Mouse (Mus musculus): ENCODE measurements around the gene Xlr5c. TPM values are rescaled to one million over a fixed set of nuclear protein-coding genes. Genes with fewer than 3 reads are reported as not detected.
"Not testable (repeated sequence)": the region's sequence is repeated elsewhere in the genome, so short reads cannot be mapped to it uniquely, and the experiment has no call there.

The Xlr5c gene
- polyA plus RNA-seq, 1 experiment = not detected

DNA sequence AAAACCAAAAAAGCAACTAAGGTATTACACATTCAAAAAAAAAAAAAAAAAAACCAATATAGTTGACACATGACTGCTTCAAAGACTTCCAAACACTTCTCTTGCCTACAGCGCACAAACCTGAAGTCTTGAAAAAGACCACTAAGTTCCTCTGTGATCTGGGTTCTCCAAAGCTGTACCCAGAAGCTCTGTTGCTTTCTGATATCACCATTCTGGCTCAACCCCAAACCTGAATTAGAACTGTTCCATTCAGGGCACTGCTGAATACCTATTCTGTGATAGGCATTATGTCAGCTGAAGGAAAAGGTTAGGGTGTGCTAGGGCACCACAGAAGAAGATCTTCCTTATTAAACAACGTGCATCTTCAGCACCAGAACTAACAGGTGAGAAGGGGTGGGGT lies 34.4 kb upstream of the Xlr5c start:
- H3K4me3 ChIP-seq (ENCODE audit: low read depth, low read length) = no peak overlapping the region
- no peak for TF ChIP-seq CTCF (IDR thresholded peaks at IDR 0.05; ENCODE audit: low read depth, low read length)
- TF ChIP-seq POLR2A (IDR thresholded peaks at IDR 0.05; ENCODE audit: insufficient read depth, low read length) = no peak
- no peak for TF ChIP-seq EP300 (IDR thresholded peaks at IDR 0.05; ENCODE audit: insufficient read depth, low read depth, low read length)
- H3K4me1 ChIP-seq (ENCODE audit: control insufficient read depth, insufficient read depth, low read length) = no peaks in the 10 kb centered on the region
- no peak overlapping the region for H3K27ac ChIP-seq (ENCODE audit: insufficient read depth, low read length)
- H3K9me3 ChIP-seq (replicated peaks; ENCODE audit: control insufficient read depth, insufficient read depth, low read length, poor library complexity, severe bottlenecking) = no peaks in the 10 kb centered on the region
- no peaks in the 10 kb centered on the region for H3K27me3 ChIP-seq (ENCODE audit: control insufficient read depth, insufficient read depth, low read length, poor library complexity, severe bottlenecking)
- no peaks in the 10 kb centered on the region for H3K36me3 ChIP-seq (ENCODE audit: control insufficient read depth, insufficient read depth, low read length, poor library complexity, severe bottlenecking)
- H3K9ac ChIP-seq (ENCODE audit: low read depth, poor library complexity, severe bottlenecking) = no peak overlapping the region

DNA sequence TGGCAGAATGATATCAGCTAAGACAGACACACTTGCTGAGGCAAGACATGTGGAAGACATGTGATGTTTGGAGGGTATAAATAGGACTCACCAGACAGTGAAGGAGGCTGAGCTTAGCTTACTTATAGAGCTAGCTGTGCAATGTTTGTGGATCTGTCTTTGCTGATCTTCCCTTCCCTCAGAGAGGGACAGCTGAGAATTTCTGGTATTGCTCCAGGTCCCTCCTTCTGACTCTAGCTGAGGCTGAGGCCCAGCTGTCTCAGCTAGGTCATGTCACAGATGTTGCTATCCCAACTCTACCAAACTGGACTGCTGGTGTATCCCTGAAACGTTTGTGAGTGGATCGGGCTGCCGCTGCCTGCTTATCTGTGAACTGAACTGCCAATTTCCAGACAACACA lies 28.3 kb upstream of the Xlr5c start:
- H3K4me3 ChIP-seq (ENCODE audit: low read depth, low read length) = no peak overlapping the region
- no peaks in the 10 kb centered on the region for H3K4me1 ChIP-seq (ENCODE audit: control insufficient read depth, insufficient read depth, low read length)
- no peaks in the 10 kb centered on the region for H3K27me3 ChIP-seq (ENCODE audit: control insufficient read depth, insufficient read depth, low read length, poor library complexity, severe bottlenecking)
- H3K27ac ChIP-seq (ENCODE audit: insufficient read depth, low read length) = no peak overlapping the region
- H3K9ac ChIP-seq (ENCODE audit: low read depth, poor library complexity, severe bottlenecking) = no peak overlapping the region
- TF ChIP-seq EP300 (IDR thresholded peaks at IDR 0.05; ENCODE audit: insufficient read depth, low read depth, low read length) (no peak), CTCF (IDR thresholded peaks at IDR 0.05; ENCODE audit: low read depth, low read length) (no peak), POLR2A (IDR thresholded peaks at IDR 0.05; ENCODE audit: insufficient read depth, low read length) (no peak)
- no peaks in the 10 kb centered on the region for H3K9me3 ChIP-seq (replicated peaks; ENCODE audit: control insufficient read depth, insufficient read depth, low read length, poor library complexity, severe bottlenecking)
- H3K36me3 ChIP-seq (ENCODE audit: control insufficient read depth, insufficient read depth, low read length, poor library complexity, severe bottlenecking) = no peaks in the 10 kb centered on the region

DNA sequence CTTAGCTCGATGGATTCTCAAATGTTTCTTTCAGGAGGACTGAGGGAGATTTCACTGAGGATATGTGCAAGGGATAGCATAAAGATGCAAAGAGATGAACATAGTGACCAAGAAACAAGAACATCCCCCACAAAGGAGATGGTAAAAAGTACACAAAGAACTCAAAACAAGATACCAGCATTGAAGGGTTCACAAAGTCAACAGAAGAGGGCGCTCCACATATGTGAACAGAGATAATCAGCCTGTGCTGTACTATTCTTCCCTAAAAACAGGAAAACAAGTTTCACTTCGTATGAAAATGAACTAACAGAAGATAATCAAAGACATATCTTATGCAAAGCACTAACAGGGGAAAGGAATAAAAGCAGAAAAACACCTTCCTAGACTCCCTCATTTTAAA lies 19.7 kb upstream of the Xlr5c start:
- Histone ChIP-seq H3K36me3 (ENCODE audit: control insufficient read depth, insufficient read depth, low read length, poor library complexity, severe bottlenecking) (no peaks in the 10 kb centered on the region), H3K27me3 (ENCODE audit: control insufficient read depth, insufficient read depth, low read length, poor library complexity, severe bottlenecking) (no peaks in the 10 kb centered on the region), H3K27ac (ENCODE audit: insufficient read depth, low read length) (no peak overlapping the region), H3K4me3 (ENCODE audit: low read depth, low read length) (no peak overlapping the region), H3K9ac (ENCODE audit: low read depth, poor library complexity, severe bottlenecking) (no peak overlapping the region), H3K9me3 (replicated peaks; ENCODE audit: control insufficient read depth, insufficient read depth, low read length, poor library complexity, severe bottlenecking) (no peaks in the 10 kb centered on the region), H3K4me1 (ENCODE audit: control insufficient read depth, insufficient read depth, low read length) (no peaks in the 10 kb centered on the region)
- TF ChIP-seq EP300 (IDR thresholded peaks at IDR 0.05; ENCODE audit: insufficient read depth, low read depth, low read length) = no peak
- no peak for TF ChIP-seq POLR2A (IDR thresholded peaks at IDR 0.05; ENCODE audit: insufficient read depth, low read length)
- no peak for TF ChIP-seq CTCF (IDR thresholded peaks at IDR 0.05; ENCODE audit: low read depth, low read length)

DNA sequence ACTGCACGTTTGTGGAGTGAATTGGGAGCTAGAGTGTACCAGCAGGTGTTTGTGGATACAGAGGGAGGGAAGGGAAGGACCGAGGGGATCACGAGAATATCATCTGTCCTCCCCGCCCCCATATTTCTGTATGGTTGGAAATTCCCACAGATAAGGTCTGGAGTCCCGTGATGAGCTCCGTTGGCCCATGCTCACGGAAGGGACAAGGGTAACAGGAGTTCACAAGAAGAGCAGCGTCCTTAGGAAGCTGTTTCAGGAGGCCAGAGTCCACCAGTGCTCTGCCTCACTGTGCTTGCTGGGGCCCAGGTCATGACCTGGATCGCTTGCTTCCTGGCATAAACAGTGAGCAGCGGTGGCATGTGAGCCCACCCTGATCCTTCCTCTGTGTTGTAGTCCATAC lies 3.0 kb upstream of the Xlr5c start:
- H3K4me3 ChIP-seq (ENCODE audit: low read depth, low read length); H3K36me3 ChIP-seq (ENCODE audit: control insufficient read depth, insufficient read depth, low read length, poor library complexity, severe bottlenecking); H3K4me1 ChIP-seq (ENCODE audit: control insufficient read depth, insufficient read depth, low read length); H3K27ac ChIP-seq (ENCODE audit: insufficient read depth, low read length); H3K9me3 ChIP-seq (replicated peaks; ENCODE audit: control insufficient read depth, insufficient read depth, low read length, poor library complexity, severe bottlenecking); H3K27me3 ChIP-seq (ENCODE audit: control insufficient read depth, insufficient read depth, low read length, poor library complexity, severe bottlenecking); H3K9ac ChIP-seq (ENCODE audit: low read depth, poor library complexity, severe bottlenecking): not testable (repeated sequence)

DNA sequence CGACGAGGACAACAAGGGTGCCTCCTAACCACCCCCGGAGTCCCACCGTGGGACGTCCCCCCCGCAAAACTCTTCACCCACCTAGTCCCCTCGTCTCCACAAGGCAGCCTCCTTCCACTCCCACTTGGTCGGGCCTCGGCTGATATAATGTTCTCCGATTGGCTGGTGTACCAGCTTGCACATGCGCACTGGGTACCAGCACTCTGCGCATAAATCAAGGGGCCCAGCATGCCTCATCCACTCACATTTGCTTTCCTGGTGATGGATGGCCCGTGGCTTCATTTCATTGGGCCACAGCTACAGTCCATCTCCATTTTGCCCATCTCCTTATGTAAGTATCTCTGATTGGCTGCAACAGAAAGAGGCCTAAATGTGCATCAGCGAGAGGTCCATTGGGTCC lies 27.5 kb downstream of the Xlr5c start, which contains the start of gene Xlr3c:
Gene Xlr3c, minus strand, starts transcription at position 121 of the 400 bp plus-strand sequence.
- H3K36me3 ChIP-seq (ENCODE audit: control insufficient read depth, insufficient read depth, low read length, poor library complexity, severe bottlenecking); H3K9me3 ChIP-seq (replicated peaks; ENCODE audit: control insufficient read depth, insufficient read depth, low read length, poor library complexity, severe bottlenecking); H3K27ac ChIP-seq (ENCODE audit: insufficient read depth, low read length); H3K4me1 ChIP-seq (ENCODE audit: control insufficient read depth, insufficient read depth, low read length); H3K9ac ChIP-seq (ENCODE audit: low read depth, poor library complexity, severe bottlenecking); H3K4me3 ChIP-seq (ENCODE audit: low read depth, low read length); H3K27me3 ChIP-seq (ENCODE audit: control insufficient read depth, insufficient read depth, low read length, poor library complexity, severe bottlenecking): not testable (repeated sequence)

DNA sequence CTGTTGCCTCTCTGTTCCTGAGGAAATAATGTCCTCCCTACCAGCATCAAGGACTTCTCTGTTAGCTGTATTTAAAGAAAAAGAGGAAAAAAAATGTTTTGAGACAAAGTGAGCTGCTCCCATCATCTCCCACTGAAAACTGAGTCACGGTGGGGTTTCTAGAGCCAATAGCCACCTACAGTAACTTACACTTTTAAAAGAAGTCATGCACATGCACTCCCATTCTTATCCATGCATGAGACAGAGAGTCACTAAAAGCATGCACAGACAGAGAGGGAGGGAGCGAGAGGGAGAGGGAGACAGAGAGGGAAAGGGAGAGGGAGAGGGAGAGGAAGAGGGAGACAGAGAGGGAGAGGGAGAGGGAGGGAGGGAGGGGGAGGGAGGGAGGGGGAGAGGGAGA lies 30.3 kb downstream of the Xlr5c start:
- not testable (repeated sequence) for H3K4me3 ChIP-seq (ENCODE audit: low read depth, low read length); H3K9me3 ChIP-seq (replicated peaks; ENCODE audit: control insufficient read depth, insufficient read depth, low read length, poor library complexity, severe bottlenecking); H3K9ac ChIP-seq (ENCODE audit: low read depth, poor library complexity, severe bottlenecking); H3K4me1 ChIP-seq (ENCODE audit: control insufficient read depth, insufficient read depth, low read length); H3K36me3 ChIP-seq (ENCODE audit: control insufficient read depth, insufficient read depth, low read length, poor library complexity, severe bottlenecking); H3K27ac ChIP-seq (ENCODE audit: insufficient read depth, low read length); H3K27me3 ChIP-seq (ENCODE audit: control insufficient read depth, insufficient read depth, low read length, poor library complexity, severe bottlenecking)

DNA sequence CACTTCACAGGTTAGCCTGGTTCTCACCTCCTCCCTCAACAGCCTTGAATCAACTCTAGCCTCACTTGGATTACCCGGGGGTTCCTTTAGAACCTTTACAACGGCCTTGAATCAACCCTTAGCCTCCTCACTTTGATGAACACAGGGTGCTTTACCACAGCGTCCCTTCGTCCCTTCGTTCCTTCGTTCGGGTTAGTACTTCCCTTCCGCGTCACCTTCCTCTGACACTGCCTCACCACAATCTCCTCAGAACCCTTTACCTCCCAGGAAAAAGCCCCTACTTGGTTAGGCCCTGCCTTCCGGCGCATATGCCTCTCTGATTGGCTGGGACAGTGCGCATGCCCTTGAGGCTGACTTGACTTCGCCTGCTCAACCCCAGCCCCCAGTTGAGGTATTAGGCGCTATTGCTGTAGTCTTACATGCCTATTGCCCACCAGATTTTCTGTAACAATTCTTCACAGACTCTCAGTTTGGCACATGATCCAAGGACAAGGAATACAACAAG lies 49.9 kb downstream of the Xlr5c start, which contains the start of gene Xlr4c:
Gene Xlr4c, minus strand, starts transcription at position 310 of the 505 bp plus-strand sequence.
- not testable (repeated sequence) for H3K27ac ChIP-seq (ENCODE audit: insufficient read depth, low read length); H3K4me1 ChIP-seq (ENCODE audit: control insufficient read depth, insufficient read depth, low read length); H3K9ac ChIP-seq (ENCODE audit: low read depth, poor library complexity, severe bottlenecking)

More for the DNA sequence above, 49.9 kb downstream of the Xlr5c start, which contains the start of gene Xlr4c:
- H3K4me3 ChIP-seq (ENCODE audit: low read depth, low read length); H3K36me3 ChIP-seq (ENCODE audit: control insufficient read depth, insufficient read depth, low read length, poor library complexity, severe bottlenecking); H3K27me3 ChIP-seq (ENCODE audit: control insufficient read depth, insufficient read depth, low read length, poor library complexity, severe bottlenecking); H3K9me3 ChIP-seq (replicated peaks; ENCODE audit: control insufficient read depth, insufficient read depth, low read length, poor library complexity, severe bottlenecking): not testable (repeated sequence)

Other genes with a start within 250 kb of the Xlr5c start
- 0.29 TPM in 1 of 2 replicates, not detected in the other for gene Pnma3, start 228.2 kb downstream of the Xlr5c start, polyA plus RNA-seq (2011; ENCODE audit: insufficient read depth, insufficient read length, low read depth, missing spikeins)
- not detected in 2 replicates for gene Xlr4a, start 210.5 kb downstream of the Xlr5c start, polyA plus RNA-seq (2011; ENCODE audit: insufficient read depth, insufficient read length, low read depth, missing spikeins)
- 1.6 TPM in 1 of 2 replicates, not detected in the other for gene Xlr3a, start 195.9 kb downstream of the Xlr5c start, polyA plus RNA-seq (2011; ENCODE audit: insufficient read depth, insufficient read length, low read depth, missing spikeins)
- not detected in 2 replicates for gene Gm14685, start 175.9 kb downstream of the Xlr5c start, polyA plus RNA-seq (2011; ENCODE audit: insufficient read depth, insufficient read length, low read depth, missing spikeins)
- not detected in 2 replicates for gene Xlr5b, start 144.2 kb downstream of the Xlr5c start, polyA plus RNA-seq (2011; ENCODE audit: insufficient read depth, insufficient read length, low read depth, missing spikeins)
- gene DXBay18, start 143.5 kb downstream of the Xlr5c start, polyA plus RNA-seq (2011; ENCODE audit: insufficient read depth, insufficient read length, low read depth, missing spikeins) = 1.5 and 2.0 TPM in 2 replicates
- gene Spin2d, start 116.0 kb downstream of the Xlr5c start, polyA plus RNA-seq (2011; ENCODE audit: insufficient read depth, insufficient read length, low read depth, missing spikeins) = not detected in 2 replicates
- 0.21 TPM in 1 of 2 replicates, not detected in the other for gene Xlr3b, start 100.8 kb downstream of the Xlr5c start, polyA plus RNA-seq (2011; ENCODE audit: insufficient read depth, insufficient read length, low read depth, missing spikeins)
- gene Xlr4b, start 78.6 kb downstream of the Xlr5c start, polyA plus RNA-seq (2011; ENCODE audit: insufficient read depth, insufficient read length, low read depth, missing spikeins) = 0.79 TPM in 1 of 2 replicates, not detected in the other
- 2.5 and 3.8 TPM in 2 replicates for gene F8a, start 64.7 kb downstream of the Xlr5c start, polyA plus RNA-seq (2011; ENCODE audit: insufficient read depth, insufficient read length, low read depth, missing spikeins)
- 0.75 TPM in 1 of 2 replicates, not detected in the other for gene Xlr4c, start 49.8 kb downstream of the Xlr5c start, polyA plus RNA-seq (2011; ENCODE audit: insufficient read depth, insufficient read length, low read depth, missing spikeins)
- 0.69 TPM in 1 of 2 replicates, not detected in the other for gene Xlr3c, start 27.6 kb downstream of the Xlr5c start, polyA plus RNA-seq (2011; ENCODE audit: insufficient read depth, insufficient read length, low read depth, missing spikeins)
- gene Xlr5a, start within 50 bp of the Xlr5c start, polyA plus RNA-seq (2011; ENCODE audit: insufficient read depth, insufficient read length, low read depth, missing spikeins) = not detected in 2 replicates
- not detected in 2 replicates for gene Gm45015, start 43.9 kb upstream of the Xlr5c start, polyA plus RNA-seq (2011; ENCODE audit: insufficient read depth, insufficient read length, low read depth, missing spikeins)
- 19.1 and 20.2 TPM in 2 replicates for gene Zfp275, start 49.6 kb upstream of the Xlr5c start, polyA plus RNA-seq (2011; ENCODE audit: insufficient read depth, insufficient read length, low read depth, missing spikeins)
- gene Gm18336, start 105.8 kb upstream of the Xlr5c start, polyA plus RNA-seq (2011; ENCODE audit: insufficient read depth, insufficient read length, low read depth, missing spikeins) = 0.73 TPM in 1 of 2 replicates, not detected in the other
- gene Zfp92, start 118.1 kb upstream of the Xlr5c start, polyA plus RNA-seq (2011; ENCODE audit: insufficient read depth, insufficient read length, low read depth, missing spikeins) = 0.12 TPM in 1 of 2 replicates, not detected in the other
- gene Trex2, start 142.4 kb upstream of the Xlr5c start, polyA plus RNA-seq (2011; ENCODE audit: insufficient read depth, insufficient read length, low read depth, missing spikeins) = not detected in 2 replicates
- 26.2 and 26.3 TPM in 2 replicates for gene Haus7, start 166.1 kb upstream of the Xlr5c start, polyA plus RNA-seq (2011; ENCODE audit: insufficient read depth, insufficient read length, low read depth, missing spikeins)
- gene Bgn, start 190.6 kb upstream of the Xlr5c start, polyA plus RNA-seq (2011; ENCODE audit: insufficient read depth, insufficient read length, low read depth, missing spikeins) = 67.3 and 77.7 TPM in 2 replicates
- gene Atp2b3, start 210.1 kb upstream of the Xlr5c start, polyA plus RNA-seq (2011; ENCODE audit: insufficient read depth, insufficient read length, low read depth, missing spikeins) = 0.31 TPM in 1 of 2 replicates, not detected in the other